Mouse (Mus musculus) heart, postnatal 36 days (tissue): ENCODE data around the gene Wrap53. TPM values are rescaled to one million over a fixed set of nuclear protein-coding genes. Genes with fewer than 3 reads are reported as not detected.

Experiments used
- total RNA-seq, 2 experiments: library from RNA; stranded (reverse); gene quantifications; 2 replicates each; pipeline ENCODE4 v1.2.3; 2021

Wrap53 gene
- total RNA-seq, 2 experiments from 2014 or later = 5.1 to 6.3 TPM

Other genes with a start within 250 kb of the Wrap53 start
- gene Rnf227, start 239.8 kb downstream of the Wrap53 start, total RNA-seq = under 1 TPM; 0.27 to 0.89 TPM
- gene Chd3, start 210.8 kb downstream of the Wrap53 start, total RNA-seq = 10 to 100 TPM; 21.8 to 22.8 TPM
- gene Naa38, start 184.8 kb downstream of the Wrap53 start, total RNA-seq = 100 to 1,000 TPM; 101 to 103 TPM
- gene Cyb5d1, start 184.6 kb downstream of the Wrap53 start, total RNA-seq = 10 to 100 TPM; 29.6 to 31.8 TPM
- 10 to 100 TPM; 23.3 to 29.6 TPM for gene Tmem88, start 182.0 kb downstream of the Wrap53 start, total RNA-seq
- gene Kdm6b, start 166.6 kb downstream of the Wrap53 start, total RNA-seq = 10 to 100 TPM; 26.1 to 29.1 TPM
- gene Dnah2, start 31.1 kb downstream of the Wrap53 start, total RNA-seq = under 1 TPM; 0.33 to 0.57 TPM
- 10 to 100 TPM; 77.4 to 98.0 TPM for gene Efnb3, start 20.1 kb downstream of the Wrap53 start, total RNA-seq
- gene Trp53, start 104 bp upstream of the Wrap53 start, total RNA-seq = 10 to 100 TPM; 13.9 to 17.0 TPM
- 10 to 100 TPM; 20.9 to 22.5 TPM for gene Atp1b2, start 25.7 kb upstream of the Wrap53 start, total RNA-seq
- not detected for gene Shbg, start 37.6 kb upstream of the Wrap53 start, total RNA-seq
- 1 to 10 TPM; 3.7 to 4.1 TPM for gene Sat2, start 41.8 kb upstream of the Wrap53 start, total RNA-seq
- 10 to 100 TPM; 87.3 to 98.6 TPM for gene Fxr2, start 52.7 kb upstream of the Wrap53 start, total RNA-seq
- not detected for gene Sox15, start 75.1 kb upstream of the Wrap53 start, total RNA-seq
- gene Mpdu1, start 82.4 kb upstream of the Wrap53 start, total RNA-seq = 10 to 100 TPM; 14.9 to 16.2 TPM
- gene Cd68, start 85.9 kb upstream of the Wrap53 start, total RNA-seq = 1 to 10 TPM; 8.7 to 9.1 TPM
- gene Eif4a1, start 92.2 kb upstream of the Wrap53 start, total RNA-seq = 100 to 1,000 TPM; 188 to 222 TPM
- gene Senp3, start 101.8 kb upstream of the Wrap53 start, total RNA-seq = 10 to 100 TPM; 30.4 to 31.8 TPM
- 1 to 10 TPM; 1.4 to 2.4 TPM for gene Tnfsf13, start 105.5 kb upstream of the Wrap53 start, total RNA-seq
- 10 to 100 TPM; 16.3 to 21.0 TPM for gene Tnfsf12, start 115.6 kb upstream of the Wrap53 start, total RNA-seq
- 1 to 10 TPM; 4.4 to 4.6 TPM for gene Tnfsfm13, start 115.8 kb upstream of the Wrap53 start, total RNA-seq
- gene Polr2a, start 178.4 kb upstream of the Wrap53 start, total RNA-seq = 10 to 100 TPM; 30.1 to 35.4 TPM
- gene Slc35g3, start 181.7 kb upstream of the Wrap53 start, total RNA-seq = not detected
- 10 to 100 TPM; 39.0 to 43.1 TPM for gene Zbtb4, start 185.7 kb upstream of the Wrap53 start, total RNA-seq
- 1 to 10 TPM; 3.6 to 4.3 TPM for gene Chrnb1, start 215.7 kb upstream of the Wrap53 start, total RNA-seq
- 1 to 10 TPM; 2.4 to 3.0 TPM for gene Fgf11, start 221.6 kb upstream of the Wrap53 start, total RNA-seq
- under 1 TPM; 0.41 to 0.56 TPM for gene Tmem102, start 225.4 kb upstream of the Wrap53 start, total RNA-seq
- gene Gm39566, start 235.0 kb upstream of the Wrap53 start, total RNA-seq = not detected
- not detected for gene Spem2, start 238.2 kb upstream of the Wrap53 start, total RNA-seq
- gene Spem1, start 241.9 kb upstream of the Wrap53 start, total RNA-seq = not detected